Mouse (Mus musculus) T-helper 1 cell (primary cell): Measurements from ENCODE around the gene Csdc2.
"Not testable (repeated sequence)": the region's sequence is repeated elsewhere in the genome, so short reads cannot be mapped to it uniquely, and the experiment has no call there.

Experiments
- in situ Hi-C: fragments of 300-600 bp; cut with MboI, MseI; formaldehyde crosslinking; loops from one replicate; pipeline ENCODE4 v1.15.1; 2025; ENCODE audit warnings: high pct_unique_total_duplicates

Csdc2 gene

GRCm38 (mm10) chr15:81954716-81955115 lies 18.2 kb downstream of the Csdc2 start:
- in situ Hi-C loops, result loop anchor here (5.0 kb wide), 1 partner anchor 38 kb away; no protein-coding TSS in a partner anchor

GRCm38 (mm10) chr15:81955414-81955813 lies 18.9 kb downstream of the Csdc2 start:
- in situ Hi-C loops, result no loop called here

- in situ Hi-C loops, result no loop called here
Observed at GRCm38 (mm10) chr15:81956457-81956856, 19.9 kb downstream of the Csdc2 start.

- in situ Hi-C loops, result no loop called here
Observed at GRCm38 (mm10) chr15:81957598-81957997, 21.0 kb downstream of the Csdc2 start.

- in situ Hi-C loops, result no loop called here
Observed at GRCm38 (mm10) chr15:81958906-81959305, 22.3 kb downstream of the Csdc2 start.

- in situ Hi-C loops, result loop anchor here (5.0 kb wide), 1 partner anchor 67 kb away; no protein-coding TSS in a partner anchor
Observed at GRCm38 (mm10) chr15:81960171-81961077, 23.9 kb downstream of the Csdc2 start, which contains the start of gene Pmm1. Gene Pmm1 (minus strand): TSS chr15:81960930.

GRCm38 (mm10) chr15:81961078-81961451 lies 24.5 kb downstream of the Csdc2 start:
- in situ Hi-C loops, result loop anchor here (5.0 kb wide), 1 partner anchor 66 kb away; no protein-coding TSS in a partner anchor

GRCm38 (mm10) chr15:81964262-81964661 lies 27.7 kb downstream of the Csdc2 start:
- in situ Hi-C loops, result loop anchor here (5.0 kb wide), 1 partner anchor 63 kb away; no protein-coding TSS in a partner anchor

GRCm38 (mm10) chr15:81964980-81965545 lies 28.5 kb downstream of the Csdc2 start:
- in situ Hi-C loops, result loop anchor here (5.0 kb wide), 1 partner anchor 62 kb away; no protein-coding TSS in a partner anchor

GRCm38 (mm10) chr15:81966062-81966829 lies 29.7 kb downstream of the Csdc2 start:
- in situ Hi-C loops, result no loop called here

- in situ Hi-C loops, result no loop called here
Observed at GRCm38 (mm10) chr15:81967821-81968220, 31.3 kb downstream of the Csdc2 start.

GRCm38 (mm10) chr15:81968447-81968846 lies 31.9 kb downstream of the Csdc2 start:
- in situ Hi-C loops, result no loop called here

- in situ Hi-C loops, result no loop called here
Observed at GRCm38 (mm10) chr15:81969173-81969572, 32.6 kb downstream of the Csdc2 start.

GRCm38 (mm10) chr15:81969635-81970034 lies 33.1 kb downstream of the Csdc2 start:
- in situ Hi-C loops, result not testable (repeated sequence)

- in situ Hi-C loops, result not testable (repeated sequence)
Observed at GRCm38 (mm10) chr15:81970498-81970897, 33.9 kb downstream of the Csdc2 start.

- in situ Hi-C loops, result not testable (repeated sequence)
Observed at GRCm38 (mm10) chr15:81975156-81975555, 38.6 kb downstream of the Csdc2 start.

- in situ Hi-C loops, result no loop called here
Observed at GRCm38 (mm10) chr15:81980321-81980720, 43.8 kb downstream of the Csdc2 start, which contains the start of gene 1700029P11Rik. Gene 1700029P11Rik (plus strand): TSS chr15:81980540.

- in situ Hi-C loops, result no loop called here
Observed at GRCm38 (mm10) chr15:81982173-81982572, 45.6 kb downstream of the Csdc2 start.

GRCm38 (mm10) chr15:81985267-81986161 lies 49.0 kb downstream of the Csdc2 start:
- in situ Hi-C loops, result no loop called here

- in situ Hi-C loops, result no loop called here
Observed at GRCm38 (mm10) chr15:81987646-81988045, 51.1 kb downstream of the Csdc2 start, which contains the start of gene Xrcc6. Gene Xrcc6 (plus strand): TSS chr15:81987835.
